Mouse (Mus musculus): Measurements from ENCODE around the gene Tagln3.
A peak's percentile ranks its signal among the peaks of the same experiment; 100 is the strongest.

Tagln3 gene

DNA sequence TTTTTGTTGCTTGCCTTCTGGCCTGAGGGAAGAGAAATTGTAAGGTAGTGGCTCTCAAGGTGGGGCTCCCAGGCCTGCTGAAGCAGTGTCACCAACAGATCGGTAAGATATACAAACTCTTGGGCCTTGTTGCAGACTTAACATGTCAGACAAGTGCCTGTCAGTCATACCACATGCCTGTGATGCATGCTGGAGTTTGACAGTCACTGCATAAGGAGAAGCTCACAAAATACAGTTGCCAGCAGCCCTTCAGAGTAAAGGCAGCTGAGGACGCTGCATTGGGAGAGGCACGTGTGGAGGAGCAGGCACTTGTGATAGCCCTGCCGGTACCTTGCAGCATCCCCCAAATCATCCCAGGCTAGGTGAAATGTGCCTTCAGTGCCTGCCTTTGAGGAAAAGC lies 6.1 kb downstream of the Tagln3 start:
- peak; percentile 79 for DNase-seq

DNA sequence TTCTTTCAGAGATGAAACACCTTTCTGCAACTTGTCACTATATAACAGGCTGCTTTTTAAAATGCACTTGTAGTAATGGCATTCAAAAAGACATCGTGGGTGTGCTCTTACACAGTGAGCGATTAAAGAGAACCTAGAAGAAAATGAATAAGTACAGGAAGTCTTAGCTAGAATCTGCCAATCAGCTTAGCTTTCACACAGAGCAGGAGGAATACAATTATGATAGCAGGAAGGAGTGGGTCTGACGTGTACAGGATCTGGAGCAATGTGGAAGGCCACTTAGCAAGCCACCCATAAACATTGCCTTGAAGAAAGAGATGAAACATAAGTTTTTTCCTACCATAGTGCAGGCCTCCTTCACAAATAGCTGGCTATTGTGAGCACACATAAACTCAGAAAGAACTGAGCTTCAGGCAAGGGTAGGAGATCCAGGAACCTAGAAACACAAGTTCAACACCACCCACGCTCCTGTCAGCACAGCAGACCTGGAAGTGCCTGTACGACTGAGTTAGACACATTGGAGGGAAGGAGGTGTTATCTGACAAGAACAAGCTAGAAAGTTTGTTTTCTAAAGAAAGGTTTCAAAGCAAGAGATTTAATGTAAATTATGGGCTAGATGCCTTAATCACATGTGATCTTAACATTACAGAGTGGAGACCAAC lies 9.8 kb downstream of the Tagln3 start:
- no peak for DNase-seq

DNA sequence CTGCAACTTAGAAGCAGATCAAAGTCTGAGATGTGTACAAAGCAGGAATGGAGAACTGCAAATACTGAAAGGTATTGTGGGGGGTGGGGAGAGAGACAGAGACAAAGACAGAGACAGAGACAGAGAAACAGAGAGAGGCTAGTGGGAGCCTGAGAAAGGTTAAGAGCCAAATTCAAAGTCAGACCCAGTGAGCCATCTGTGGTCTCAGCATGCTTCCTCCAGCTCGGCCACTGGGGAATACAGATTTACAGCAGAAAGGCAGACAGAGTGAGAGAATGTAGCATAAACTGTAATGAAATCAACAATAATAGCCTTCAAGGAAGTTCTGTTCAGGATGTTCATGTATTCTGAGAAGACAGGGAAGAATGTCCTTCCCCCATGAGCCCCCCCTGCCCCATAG lies 10.5 kb downstream of the Tagln3 start:
- peak; percentile 80 for DNase-seq

DNA sequence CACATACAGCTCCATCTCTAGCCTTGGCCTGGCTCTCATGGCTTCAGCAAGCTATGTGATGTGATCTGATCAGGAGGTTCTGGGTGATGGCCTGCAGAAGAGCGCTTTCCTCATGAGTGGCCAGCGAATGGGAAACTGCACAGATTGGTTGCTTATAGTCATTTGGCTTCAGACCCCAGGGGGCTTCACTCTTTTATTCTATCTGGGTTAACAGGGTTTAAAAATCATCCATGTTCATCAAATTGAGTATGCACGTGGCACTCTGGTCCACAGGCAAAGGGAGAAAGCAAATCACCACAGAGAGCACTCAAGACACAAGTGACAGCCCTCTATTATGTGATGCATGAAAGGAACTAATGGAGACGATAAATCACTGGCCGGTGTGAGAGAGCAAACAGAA lies 11.1 kb downstream of the Tagln3 start:
- no peak for DNase-seq

DNA sequence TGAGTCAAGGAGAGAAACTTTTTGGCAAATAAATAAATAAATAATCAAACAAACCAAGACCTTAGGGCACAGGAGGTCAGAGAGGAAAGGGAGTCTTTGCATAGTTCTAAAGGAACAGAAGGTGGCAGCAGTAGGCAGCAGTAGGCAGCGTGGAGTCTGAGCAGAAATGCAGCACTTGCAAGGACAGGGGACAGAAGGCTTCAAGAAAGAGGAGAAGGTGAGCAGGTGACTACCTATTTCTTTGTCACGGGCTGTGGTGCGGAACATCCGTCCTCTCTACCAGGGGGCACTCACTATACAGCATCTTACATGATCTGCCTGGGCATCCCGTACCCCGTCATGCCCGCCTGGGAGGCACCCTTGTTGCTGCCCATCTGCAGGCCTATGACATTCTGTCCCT lies 13.1 kb downstream of the Tagln3 start:
- DNase-seq = no peak

DNA sequence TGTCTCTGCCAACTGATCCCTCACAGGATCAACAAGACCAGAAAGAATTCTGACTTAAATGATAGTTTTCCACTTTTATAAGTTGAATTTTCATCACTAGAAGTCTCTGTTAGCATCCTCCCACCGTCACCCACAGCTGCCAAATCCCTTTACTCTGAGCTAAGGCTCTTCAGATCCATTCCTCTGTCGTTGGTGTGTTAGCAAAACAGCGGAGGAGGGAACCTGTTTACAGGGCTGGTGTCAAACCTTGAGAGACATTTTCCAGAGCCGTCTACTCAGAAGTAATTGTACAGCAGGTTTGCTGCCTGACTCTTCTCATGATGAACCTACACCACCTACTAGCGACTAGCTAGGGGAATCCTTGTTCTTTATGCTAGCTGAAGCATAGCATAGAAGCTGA lies 25.1 kb downstream of the Tagln3 start:
- no peak for DNase-seq

DNA sequence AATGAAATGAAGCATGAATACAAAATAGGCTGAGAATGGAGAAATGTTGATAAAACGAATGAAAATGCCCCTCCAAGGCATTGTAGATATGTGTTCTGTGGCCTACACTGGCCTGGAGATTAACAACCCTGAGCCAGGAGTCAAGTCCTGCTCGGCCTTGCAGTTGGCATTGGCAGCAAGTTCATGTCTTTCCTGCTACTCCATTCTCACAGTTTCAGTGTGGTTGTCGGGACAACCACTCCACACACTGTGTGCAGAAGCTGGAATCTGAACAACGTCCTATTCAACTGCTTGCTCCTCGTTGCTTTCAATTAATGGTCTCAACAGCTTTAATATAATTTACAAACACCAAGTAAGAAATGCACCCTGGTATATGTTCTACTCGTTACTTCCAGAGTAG lies 26.4 kb downstream of the Tagln3 start:
- DNase-seq = no peak

DNA sequence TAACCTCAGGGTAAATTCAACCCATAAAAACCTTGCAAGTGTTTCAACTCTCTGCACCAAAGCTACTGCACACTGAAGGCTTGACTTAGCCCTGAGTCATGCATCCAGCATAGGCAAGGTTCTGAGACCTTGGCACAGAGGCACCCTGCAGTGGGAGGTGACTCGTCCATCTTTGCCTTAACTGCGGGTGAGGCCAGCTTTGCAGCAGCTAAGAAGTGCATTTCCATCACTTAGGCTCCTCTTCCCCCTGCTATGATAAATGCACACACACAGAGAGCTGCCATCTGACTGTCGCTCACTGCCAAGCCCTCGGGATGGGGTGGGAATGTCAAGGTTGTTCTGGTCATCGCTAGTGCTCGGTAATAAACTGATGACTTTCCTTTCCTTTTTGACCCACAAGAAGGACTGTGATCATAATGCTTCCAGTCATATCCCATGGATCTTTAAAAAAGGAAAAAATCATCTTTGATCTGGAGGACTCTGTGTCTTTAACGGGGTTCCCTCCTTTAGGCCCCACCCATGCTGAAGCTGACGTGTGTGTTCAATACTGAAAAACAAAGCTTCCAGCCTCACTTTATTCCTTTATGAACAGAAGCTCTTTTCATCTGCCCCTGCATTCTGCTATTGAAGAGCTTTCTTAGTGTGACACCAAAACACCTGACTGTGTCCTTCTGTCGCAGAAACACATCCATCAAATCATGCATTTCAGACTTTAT lies 28.8 kb downstream of the Tagln3 start:
- DNase-seq = no peak

DNA sequence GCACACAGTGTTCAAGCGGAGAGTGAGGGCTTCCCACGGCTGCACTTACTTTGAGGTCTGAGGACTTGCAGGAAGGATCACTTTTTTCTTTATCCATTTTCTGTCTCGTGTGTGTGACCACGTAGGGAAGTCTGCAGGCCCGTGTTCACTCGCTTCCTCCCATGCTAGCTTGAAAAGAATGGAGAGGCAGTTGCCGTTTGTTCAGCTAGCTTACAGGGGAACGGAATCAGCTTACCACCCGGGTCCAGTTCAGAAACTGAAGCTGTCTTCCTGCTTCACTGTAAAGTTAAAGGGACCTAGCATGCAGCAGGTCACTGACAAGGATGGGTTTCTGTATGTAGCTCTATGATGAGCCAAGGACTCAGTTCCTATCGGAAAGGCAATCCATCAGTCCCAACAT lies 30.9 kb downstream of the Tagln3 start, which contains the start of gene Tmprss7:
Tmprss7 (minus strand) TSS at position 101 of the 400 bp plus-strand sequence.
- DNase-seq = no peak

DNA sequence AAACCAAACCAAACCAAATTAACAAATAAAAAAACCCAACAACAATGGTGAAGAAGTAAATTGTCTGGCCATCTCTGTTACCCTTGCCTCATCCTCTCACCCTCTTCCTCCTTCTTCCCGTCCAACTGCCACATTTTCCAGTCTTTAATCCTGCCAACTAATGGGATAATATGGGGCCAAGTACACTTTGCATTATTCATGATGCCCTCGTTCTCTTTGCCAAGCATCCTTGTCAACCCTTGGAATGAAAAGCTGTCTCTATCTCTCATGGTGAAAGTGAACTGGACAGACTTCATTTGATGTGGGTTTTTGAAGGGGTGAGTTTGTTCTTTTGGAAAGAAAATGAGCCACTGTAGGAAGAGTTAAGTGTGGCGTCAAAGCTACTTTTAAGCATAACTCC lies 31.6 kb downstream of the Tagln3 start:
- no peak for DNase-seq

DNA sequence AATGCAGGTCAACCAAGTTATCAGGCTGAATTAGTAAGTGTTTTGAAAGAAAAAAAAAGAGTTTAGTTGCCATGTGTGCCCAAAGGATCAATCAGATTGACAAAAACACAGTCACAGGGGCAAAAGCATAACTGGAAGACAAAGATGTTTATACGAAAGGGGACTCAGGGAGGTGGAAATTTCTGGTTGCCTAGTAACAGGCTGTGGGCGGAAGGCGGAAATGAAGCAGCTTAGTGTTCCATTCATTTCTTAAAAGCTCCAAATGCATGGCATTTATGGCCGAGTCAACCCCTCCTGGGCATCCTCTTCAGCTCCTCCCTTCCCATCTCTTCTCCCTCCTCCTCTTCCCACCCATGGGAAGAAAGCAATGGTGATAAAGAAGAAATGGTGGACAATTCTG lies 34.2 kb downstream of the Tagln3 start:
- DNase-seq = no peak

DNA sequence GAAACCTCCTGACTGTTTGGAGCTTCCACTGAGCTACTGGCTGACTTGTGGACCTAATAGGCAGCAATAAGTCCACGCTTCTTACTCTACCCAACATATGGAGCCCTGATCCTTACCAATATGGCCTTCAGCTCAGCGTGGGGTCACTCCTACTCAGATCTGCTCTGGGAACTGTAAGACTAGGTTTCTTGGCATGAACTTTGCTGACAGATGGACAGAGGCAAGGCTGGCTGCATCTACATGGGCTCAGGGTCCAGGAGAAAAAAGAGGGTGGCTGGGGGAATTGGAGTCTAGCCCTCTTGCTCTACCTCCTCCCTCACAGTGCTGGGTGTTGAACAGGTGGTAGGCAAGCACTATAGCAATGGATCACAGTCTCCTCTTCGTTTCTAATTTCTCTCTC lies 37.6 kb downstream of the Tagln3 start:
- DNase-seq = no peak

DNA sequence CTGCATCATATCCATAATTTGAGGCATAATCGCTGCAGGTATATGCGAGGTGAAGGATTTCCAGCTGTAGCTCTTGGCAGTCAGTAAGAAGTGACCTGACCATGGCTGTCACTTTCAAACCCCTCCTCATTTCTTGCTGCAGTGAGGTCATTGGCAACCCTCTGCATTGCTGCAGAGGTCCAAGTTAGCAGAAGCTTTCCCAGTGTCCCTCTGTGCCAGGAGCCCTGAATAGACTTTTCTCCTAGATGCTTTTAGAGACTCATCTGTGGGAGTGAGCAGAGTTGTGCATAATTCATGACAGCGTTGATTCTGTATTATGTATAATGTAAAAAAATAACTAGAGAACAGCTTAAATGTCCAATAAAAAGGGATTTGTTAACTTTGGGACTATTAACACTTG lies 39.1 kb downstream of the Tagln3 start:
- DNase-seq = no peak

DNA sequence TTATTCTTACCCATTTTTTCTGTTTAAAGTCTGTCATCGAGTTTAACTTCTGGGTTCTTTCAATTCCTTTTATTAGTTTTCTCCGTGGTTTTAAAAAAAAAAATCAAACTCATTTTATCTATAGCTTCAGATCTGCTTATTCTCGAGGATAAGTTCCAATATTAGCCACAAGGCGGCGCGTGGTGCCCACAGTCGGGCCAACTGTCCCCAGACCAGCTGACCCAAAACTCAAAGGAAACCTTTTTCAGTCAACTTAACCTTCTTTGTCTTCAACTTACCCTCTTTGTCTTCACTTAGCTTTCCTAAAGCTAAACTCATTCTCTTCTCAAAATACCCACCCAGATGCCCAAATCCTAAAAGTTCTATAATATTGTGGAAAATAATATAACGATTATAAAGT lies 39.6 kb downstream of the Tagln3 start:
- no peak for DNase-seq

DNA sequence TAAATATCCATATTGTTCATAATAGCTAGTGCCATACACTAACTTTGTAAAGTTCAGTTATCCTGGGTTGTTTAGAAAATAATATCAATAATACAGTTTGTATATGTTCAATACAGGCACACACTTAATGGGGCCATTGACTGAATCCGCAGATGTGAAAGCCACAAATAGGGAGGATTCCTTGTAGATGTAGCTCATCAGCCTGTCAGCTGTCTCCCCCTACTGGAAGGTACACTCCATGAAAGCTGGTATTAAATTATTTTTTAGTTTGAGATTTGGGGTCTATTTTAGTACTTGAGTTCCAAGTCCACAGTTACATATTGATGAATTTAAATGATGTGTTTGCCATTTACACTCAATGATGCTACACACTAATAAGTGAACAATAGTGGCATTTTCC lies 47.9 kb downstream of the Tagln3 start:
- DNase-seq = no peak

DNA sequence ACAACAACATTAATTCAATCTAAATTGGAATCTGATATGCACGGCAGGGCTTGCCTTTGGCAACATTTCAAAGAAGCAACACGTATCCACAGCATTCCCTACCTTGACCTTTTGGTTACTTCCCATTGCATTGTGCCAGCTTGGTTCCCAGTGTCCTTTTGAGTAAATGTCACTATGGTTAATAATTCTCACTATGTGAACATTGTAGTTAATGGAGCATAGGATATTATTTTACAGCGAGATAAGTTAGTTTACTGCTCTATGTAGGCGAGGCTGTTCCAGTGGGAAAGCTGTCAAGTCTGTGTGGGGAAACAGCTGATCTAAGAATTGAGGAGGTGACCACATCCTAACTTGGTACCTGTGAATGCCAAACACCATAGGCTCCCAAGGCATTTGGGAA lies 54.4 kb downstream of the Tagln3 start:
- DNase-seq = no peak

DNA sequence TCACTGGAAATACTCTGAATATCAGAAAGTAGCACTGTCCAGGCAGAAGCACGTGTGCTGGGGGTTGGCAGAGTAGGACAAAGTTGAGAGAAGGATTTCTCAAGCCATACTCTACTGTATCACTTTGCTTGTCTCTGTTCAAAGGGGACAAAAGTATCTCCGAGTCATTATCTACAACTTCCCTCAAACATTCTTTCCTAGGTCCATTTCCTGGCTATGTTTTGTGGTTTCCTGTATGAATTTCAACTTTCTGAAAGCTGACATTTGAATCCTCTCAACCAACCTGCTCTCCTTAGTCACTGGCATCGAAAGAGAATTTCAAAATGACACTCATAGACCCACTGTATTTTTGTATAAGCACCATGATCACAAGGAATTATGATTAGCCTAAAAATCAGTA lies 56.2 kb downstream of the Tagln3 start:
- DNase-seq = no peak

DNA sequence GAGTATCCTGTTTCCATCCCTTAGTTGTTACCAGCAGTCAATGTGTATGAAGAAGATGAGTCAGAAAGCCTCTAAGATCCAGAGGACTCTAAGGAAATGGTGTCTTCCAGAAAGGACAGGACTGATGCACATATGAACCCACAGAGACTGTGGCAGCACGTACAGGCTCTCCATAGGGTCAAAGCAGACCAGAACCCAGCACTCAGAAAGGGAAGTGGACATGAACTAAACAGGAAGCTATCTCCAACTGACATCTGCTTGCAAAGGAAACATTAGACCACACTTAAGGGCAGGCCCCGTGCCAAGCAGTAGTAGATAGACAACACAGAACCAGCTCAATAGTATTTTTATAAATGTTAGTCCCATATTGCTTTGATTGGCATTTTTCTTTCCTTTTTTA lies 58.3 kb downstream of the Tagln3 start:
- DNase-seq = peak; percentile 95

DNA sequence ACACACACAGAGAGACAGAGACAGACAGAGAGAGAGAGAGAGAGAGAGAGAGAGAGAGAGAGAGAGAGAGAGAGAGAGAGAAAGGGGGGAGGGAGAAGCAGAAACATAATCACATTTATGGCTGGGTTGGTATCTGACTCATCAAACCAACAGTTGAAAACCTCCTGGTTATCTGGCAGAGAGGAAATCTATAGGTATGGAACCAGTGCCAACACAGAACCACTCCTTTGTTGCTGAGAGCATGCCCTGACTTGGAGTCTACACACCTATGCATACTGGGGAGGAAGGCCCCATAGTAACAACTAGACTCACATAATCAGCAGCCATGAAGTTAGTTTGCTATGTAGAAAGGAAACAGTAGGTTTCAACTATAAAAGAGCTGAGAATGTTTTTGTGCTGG lies 62.0 kb downstream of the Tagln3 start:
- DNase-seq = no peak

Data from heart, adult 11 months (tissue).